Mouse (Mus musculus) induced T-regulatory cell, adult 2 months (primary cell): Measurements from ENCODE around the gene Thap3.

ENCODE experiments used
- DNase-seq: peaks from one replicate; pipeline ENCODE4 v3.0.0-alpha.2; 2012; ENCODE audit warnings: low read depth

Thap3 gene

DNA sequence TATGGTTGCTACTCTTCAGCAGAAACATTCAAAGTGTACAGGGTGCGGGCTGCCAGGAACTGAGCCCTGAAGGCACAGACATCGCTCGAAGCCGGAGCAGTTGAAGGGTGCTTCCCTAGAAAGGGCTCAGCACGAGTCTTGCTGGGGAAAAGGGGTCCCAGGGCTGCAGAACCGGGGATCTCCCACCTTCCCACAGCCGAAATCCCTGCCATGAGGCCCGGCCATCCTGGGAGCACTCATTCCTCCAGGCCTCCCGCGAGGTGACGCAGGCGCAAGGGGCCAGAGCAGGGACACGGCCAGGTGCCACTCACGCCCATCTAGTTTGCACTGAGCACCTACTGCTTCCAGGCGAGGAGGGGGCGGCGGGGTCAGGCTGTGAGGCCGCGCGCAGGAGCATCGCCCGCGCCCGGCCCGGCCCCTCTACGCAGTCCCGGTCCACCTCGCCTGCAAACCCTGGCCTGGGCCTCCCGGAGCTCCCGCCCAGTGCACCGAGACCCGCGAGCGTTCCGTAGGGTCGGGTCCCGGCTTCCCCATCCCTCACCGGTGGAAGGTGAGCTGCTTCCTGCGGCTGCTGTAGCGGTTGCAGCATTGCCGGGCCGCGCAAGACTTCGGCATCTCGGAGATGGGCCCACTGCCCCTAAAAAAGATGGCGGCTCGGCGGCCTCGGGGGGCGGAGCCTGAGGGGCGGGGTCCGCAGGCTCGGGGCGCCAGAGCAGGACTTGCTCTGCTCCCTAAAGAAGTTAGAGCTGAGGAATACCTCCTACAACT is at the start of gene Thap3:
TSS of gene Thap3 (minus strand) at position 656 of the 768 bp plus-strand sequence.
- peak; percentile 88 for DNase-seq

GRCm38 (mm10) chr4:152038225-152038984 is 49.6 kb upstream of the Thap3 start, which contains the start of gene Tas1r1:
Tas1r1 (minus strand) TSS chr4:152038568.
- peak; percentile 75 for DNase-seq

DNA sequence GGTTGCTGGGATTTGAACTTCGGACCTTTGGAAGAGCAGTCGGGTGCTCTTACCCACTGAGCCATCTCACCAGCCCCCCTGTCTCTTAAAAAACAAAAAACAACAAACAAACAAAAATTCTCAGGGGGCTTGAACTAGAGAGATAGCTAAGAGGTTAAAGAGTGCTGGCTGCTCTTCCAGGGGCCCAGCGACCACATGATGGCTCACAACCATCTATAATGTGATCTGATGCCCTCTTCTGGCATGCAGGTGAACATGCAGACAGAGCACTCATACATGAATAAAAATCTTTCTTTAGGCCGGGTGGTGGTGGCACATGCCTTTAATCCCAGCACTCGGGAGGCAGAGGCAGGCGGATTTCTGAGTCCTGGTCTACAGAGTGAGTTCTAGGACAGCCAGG is 47.7 kb upstream of the Thap3 start:
- DNase-seq = peak; percentile 40

- no peak for DNase-seq
Observed at GRCm38 (mm10) chr4:152032922-152033321, 44.1 kb upstream of the Thap3 start.

DNA sequence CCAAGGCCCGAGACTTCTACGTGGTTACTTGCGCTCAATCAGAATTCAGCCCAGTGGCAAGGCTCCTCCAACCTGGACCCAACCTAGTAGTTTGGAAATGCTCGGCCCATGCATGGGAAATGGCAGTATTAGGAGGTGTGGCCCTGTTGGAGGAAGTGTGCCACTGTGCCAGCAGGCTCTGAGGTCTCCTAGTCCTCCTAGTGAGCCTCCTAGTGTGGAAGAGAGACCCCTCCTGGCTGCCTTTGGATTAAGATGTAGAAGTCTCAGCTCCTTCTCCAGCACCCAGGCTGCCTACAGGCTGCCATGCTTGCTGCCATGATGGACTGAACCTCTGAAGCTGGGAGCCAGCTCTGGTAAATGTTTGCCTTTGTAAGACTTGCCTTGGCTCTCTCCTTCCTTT is 41.2 kb upstream of the Thap3 start:
- no peak for DNase-seq

- DNase-seq = peak; percentile 55
Observed at GRCm38 (mm10) chr4:152029087-152029486, 40.3 kb upstream of the Thap3 start.

DNA sequence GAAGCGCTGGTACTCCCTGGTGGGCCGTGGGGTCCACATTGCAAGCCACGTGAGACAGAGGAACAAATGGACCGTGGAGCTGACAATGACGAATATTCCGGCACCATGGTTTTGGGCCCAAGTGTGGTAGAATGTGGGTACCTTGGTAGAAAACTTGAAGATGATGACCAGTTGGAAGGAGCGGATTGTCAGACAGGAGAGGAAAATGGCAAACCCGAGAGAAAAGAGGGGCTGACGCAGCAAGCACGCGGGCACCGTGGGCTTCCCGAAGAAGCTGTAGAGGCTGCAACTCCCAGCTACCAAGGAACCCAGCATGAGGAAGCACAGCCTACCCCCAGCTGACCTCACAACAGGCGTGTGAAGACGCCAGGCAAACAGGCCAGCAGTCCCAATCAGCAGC is 39.7 kb upstream of the Thap3 start:
- no peak for DNase-seq

- DNase-seq = peak; percentile 99
Observed at GRCm38 (mm10) chr4:152027524-152027923, 38.7 kb upstream of the Thap3 start, which contains the start of gene Zbtb48. Zbtb48 (minus strand) TSS chr4:152027671.

DNA sequence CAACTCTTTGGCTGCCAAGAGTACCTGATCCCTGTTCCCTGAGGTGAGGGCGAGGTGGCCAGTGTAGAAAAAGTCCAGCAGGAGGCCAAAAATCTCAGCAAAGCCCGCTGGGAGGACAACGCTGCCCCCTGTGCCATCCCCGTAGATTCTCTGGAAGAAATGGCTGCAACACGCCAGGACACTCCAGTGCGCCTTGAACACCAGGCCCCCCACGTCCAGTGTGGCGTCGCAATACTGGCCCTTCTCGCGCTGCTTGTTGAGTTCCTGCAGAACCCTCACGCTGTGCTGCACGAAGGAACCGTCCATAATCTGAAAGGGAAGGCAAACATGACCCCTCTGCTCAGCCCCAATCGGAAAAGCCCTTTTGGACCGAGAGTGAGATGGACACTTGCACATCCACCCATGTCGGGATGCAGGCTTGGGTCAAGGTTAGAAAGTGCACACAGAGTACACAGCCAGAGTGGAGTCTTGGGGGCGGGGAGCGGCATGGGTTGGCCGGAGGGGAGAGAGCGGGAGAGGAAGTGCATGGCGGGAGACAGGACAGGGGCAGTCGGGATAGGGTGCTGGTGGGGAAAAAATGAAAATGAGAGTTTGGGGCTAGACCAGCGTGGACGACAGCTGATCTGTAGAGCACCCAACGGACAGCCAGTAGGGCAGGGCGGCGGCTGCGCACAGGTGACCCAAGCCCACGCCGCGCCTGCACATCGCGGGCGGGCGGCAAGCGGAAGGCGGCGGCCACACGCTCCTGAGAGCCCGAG is 38.1 kb upstream of the Thap3 start:
- DNase-seq = no peak

GRCm38 (mm10) chr4:152024525-152024924 is 35.7 kb upstream of the Thap3 start:
- no peak for DNase-seq

- no peak for DNase-seq
Observed at GRCm38 (mm10) chr4:152022506-152022905, 33.7 kb upstream of the Thap3 start.

DNA sequence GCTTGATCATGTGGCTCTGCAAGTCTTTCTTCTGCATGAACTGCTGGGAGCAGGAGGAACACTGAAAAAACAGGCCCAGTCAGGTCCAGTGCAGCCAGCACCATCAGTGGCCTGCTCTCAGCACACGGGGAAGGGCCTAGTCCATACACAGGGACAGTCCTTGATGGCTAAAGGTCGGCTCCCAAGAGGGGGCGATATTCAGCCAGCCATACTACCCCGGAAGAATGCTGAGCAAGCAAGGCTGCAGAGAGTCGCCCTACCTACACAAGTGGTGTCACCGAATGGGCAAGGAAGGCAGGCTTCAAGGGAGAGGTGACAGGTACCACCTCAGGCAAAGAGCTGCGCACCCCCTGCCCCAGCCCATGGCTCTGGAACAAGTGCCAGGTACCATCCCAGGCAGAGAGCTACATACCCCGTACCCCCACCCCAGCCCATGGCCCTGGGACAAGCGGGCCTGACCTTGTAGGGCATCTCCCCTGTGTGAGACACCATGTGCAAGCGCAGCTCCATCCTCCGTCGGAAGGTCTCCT is 32.8 kb upstream of the Thap3 start:
- no peak for DNase-seq

- DNase-seq = no peak
Observed at GRCm38 (mm10) chr4:152020024-152020423, 31.2 kb upstream of the Thap3 start.

GRCm38 (mm10) chr4:152019073-152019472 is 30.3 kb upstream of the Thap3 start:
- DNase-seq = no peak

DNA sequence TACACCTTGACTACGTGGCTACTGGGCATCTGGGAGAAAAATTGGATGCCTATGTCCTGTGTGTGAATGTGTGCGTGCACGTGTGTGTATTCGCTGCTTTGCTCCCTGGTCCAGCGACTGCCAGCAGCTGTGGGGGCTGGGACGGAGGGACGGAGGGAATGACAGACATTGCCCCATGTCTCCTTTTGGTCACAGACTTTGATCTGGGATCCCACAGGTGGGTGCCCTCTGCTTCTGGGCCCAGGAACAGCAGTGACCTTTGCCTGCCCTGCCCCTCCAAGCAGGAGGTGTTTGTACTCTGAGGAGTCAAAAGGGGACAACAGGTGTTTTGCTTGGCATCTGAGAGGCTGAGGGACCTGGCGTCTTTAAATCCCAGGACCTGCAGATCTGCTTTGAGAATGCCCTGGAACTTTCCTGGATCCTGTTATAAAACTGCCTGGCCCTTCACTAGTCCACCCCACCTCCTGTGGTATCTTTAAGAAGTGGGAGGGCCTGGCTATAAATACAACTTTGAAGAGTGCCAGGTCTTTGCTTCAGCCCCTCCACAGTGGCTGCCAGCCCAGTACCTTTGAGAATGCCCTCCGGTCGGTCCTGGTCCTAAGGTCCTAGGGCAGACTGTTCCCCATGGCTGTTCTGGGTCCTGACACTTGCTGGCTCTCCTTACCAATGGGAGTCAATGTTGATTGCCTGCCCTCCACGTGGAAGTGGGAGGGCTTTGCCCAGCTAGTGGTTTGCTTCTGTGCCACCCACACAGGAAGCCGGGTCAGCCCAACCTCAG is 24.4 kb upstream of the Thap3 start:
- DNase-seq = no peak

DNA sequence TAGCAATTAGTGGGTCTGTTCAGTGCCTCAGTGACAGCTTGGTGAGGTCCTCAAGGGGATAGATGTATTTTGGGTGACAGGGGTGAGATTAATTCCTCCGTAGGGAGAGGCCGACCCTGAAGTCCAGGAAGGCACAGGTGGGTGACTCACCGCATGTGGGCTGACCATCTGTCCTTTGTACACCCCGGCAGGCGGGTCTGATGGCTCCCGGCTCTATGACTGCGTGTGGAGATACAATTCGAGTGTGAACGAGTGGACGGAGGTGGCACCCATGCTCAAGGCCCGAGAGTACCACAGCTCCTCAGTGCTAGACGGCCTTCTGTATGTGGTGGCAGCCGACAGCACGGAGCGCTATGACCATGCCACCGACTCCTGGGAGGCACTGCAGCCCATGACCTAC is 23.3 kb upstream of the Thap3 start:
- no peak for DNase-seq

GRCm38 (mm10) chr4:152011171-152011760 is 22.5 kb upstream of the Thap3 start:
- DNase-seq = no peak

DNA sequence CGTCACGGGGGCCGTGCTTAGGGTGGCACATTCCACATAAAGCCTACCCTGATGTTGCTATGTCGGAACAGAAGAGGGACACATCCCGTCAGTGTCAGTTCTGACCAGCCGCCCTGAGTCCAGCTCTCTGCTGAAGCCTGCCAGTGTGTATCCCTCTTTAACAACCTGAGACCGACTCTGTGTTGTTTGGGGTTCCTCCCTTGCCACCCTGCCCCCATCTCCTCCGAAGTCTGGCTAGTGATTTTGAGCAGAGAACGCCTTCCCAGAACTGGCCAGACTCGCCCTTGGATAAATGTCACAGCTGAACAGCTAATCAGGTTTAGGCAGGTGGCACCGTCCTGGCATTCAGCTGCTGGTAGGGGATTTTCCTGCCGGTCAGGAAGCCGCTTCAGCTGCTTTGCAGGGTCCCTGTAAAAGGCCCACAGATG is 21.9 kb upstream of the Thap3 start:
- peak; percentile 16 for DNase-seq

DNA sequence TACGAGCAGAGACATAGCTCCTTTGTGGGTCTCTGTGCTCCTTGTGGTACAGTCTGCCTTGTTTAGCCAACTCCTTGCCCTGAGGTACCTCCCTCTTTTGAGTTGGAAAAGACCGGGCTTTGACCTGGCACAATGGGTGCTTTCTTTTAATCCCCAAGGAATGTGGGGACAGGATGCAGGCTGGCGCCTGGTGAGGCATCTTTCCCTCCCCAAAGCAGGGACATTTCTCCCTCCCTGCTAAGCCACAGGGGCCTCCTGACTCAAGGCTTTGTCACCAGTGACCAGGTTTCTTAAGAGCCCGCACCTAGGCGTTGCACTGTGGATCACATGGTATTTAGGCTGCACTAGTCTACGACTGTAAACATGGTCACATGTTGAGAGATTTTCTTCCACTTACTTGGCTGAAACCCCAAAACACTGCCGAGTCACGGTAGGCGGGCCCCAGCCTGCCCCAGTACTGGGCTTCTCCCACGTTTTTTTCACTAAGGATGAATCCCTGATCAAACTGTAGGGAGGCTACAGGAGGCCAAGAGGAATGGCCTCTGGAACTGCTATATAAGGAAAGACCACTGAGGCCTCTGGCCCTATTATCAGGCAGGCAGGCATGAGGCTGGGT is 21.4 kb upstream of the Thap3 start:
- DNase-seq = peak; percentile 63
